Mouse (Mus musculus): ENCODE measurements around the gene Castor2.

DNA sequence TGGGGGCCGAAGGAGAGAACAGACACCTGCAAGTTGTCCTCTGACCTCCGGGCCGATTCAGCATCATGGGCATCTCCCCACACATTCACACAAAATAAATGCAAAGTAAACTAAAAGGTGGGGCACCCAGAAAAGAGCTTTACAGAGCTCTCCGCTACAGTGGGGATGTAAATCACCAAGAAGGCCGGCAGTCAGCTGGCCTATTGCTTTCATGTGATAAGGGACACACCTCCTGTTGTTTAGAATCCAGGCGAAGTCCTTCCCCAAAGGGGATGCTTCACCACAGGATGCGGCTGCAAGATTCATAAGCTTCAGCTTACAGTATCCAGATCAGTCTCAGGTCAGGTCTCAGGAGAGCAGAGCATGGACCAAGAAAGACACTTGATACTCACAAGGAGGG, 79.0 kb downstream of the Castor2 start:
- TF ChIP-seq CTCF (IDR thresholded peaks at IDR 0.05; ENCODE audit: insufficient read depth, low read length): no peak
- no peak for TF ChIP-seq POLR2A (IDR thresholded peaks at IDR 0.05; ENCODE audit: borderline replicate concordance, extremely low read depth, low read depth, low read length)
